Mouse (Mus musculus): ENCODE measurements around the gene Haspin.

DNA sequence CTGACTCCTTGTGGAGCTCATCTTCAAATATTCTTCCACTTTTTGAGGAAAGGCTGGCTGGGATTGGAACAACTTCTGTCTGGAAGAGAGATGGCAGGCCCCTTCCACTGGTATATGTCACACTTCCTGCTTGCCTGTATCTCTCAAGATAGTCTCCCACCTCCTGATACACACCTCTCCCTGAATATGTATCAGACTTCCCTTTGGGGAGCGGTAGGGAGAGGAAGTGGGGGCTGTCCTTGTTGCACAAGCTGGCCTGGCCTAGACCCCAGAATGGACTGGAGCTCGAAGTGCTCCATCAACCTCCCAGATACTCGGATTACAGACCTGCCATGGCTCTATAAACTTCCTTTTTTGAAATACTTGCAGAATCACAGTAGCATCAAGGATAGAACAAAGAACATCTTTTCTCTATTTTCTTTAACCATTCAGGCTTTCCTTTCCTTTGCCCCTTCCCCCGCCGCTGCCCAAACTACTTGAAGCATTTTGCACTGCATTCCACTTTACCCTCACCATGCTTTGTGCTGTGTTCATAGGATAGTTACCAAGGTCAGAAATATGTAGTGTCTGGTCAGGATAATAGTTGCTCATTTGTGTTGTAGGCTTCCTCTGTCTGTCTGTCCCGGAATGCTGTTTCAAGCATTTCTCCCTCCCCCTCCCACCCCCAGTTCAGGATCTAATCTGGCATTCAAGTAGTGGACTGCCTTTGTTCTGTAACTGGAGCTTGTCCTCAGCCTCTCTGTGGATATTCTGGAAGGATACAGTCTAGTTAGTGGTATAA, 50.2 kb downstream of the Haspin start:
- TF ChIP-seq POLR2A (IDR thresholded peaks at IDR 0.05; ENCODE audit: insufficient read depth, low read depth, low read length) (no peak), EP300 (IDR thresholded peaks at IDR 0.05; ENCODE audit: insufficient read depth, low read depth, low read length) (no peak)

All from heart, adult 2 months (tissue).